Mouse (Mus musculus): ENCODE results near the gene Olfr1512.

DNA sequence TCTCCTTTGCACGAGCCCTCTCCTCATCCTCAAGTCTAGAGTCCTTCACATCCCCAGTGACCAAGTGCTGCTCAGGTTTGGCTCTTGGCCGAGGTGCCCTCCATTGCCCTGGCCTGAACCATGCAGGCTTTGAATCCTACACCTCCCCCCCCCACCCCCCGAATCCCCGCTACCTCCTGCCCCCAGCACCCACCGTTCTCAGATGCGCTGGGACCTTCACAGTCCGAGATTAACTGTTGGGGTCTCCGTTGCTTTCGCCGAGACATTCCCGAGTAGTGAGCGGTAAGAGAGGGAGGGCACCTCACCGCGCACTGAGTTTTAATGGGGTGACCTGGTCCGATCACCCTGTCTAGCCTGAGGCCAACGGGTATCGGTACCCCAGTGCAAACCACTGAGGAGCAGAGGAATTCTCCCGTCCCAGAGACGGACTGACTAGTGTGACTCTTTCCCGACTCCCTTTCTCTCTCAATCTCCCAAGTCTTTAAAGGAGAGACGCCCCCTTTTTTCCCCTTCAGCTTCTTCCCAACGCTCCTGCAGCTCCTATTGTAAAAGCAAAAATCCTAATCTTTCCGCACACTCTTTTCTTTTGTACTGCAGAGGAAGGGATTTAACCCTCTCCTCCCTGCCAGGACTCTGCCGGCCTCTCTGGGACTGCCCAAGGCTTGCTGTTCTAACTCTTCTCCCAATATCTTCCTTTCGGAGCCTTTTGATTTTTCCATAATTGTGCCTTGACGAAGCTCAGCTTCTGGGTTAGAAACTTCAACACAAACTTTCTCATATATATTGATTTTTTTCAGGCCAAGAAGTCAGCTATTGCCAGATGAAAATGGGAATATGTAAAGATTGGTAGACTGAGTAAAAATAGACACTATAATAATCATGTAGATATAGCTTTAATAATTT, 50.8 kb downstream of the Olfr1512 start, which contains the start of gene Sall2:
- TF ChIP-seq POLR2A (IDR thresholded peaks at IDR 0.05; ENCODE audit: low read depth, low read length) (no peak), CTCF (IDR thresholded peaks at IDR 0.05; ENCODE audit: borderline replicate concordance, insufficient read depth, low read length) (no peak)
